Mouse (Mus musculus): ENCODE data around the gene Troap. TPM values are rescaled to one million over a fixed set of nuclear protein-coding genes. Genes with fewer than 3 reads are reported as not detected.

The Troap gene
- polyA plus RNA-seq, 1 experiment = 15.2 TPM

GRCm38 (mm10) chr15:99087253-99088075 is 13.1 kb downstream of the Troap start, which contains the start of gene C1ql4:
Gene C1ql4, minus strand, starts transcription at chr15:99087817.
- H3K27me3 ChIP-seq (ENCODE audit: control insufficient read depth, insufficient read depth, low read length) = peaks cover 2% of the 10 kb centered on the region
- peak within 1 kb of the TSS; percentile 6 for H3K4me3 ChIP-seq (ENCODE audit: control insufficient read depth, low read depth, low read length)
- no peaks in the 10 kb centered on the region for H3K36me3 ChIP-seq (ENCODE audit: control insufficient read depth, insufficient read depth, low read length)
- H3K27ac ChIP-seq (ENCODE audit: control insufficient read depth, insufficient read depth, low read depth, low read length) = no peak within 1 kb of the TSS
- TF ChIP-seq POLR2A (IDR thresholded peaks at IDR 0.05; ENCODE audit: control insufficient read depth, low read depth, low read length) = no peak
- peak; percentile 55; the same call in 1 of the 2 replicates for TF ChIP-seq CTCF (IDR thresholded peaks at IDR 0.05; ENCODE audit: control insufficient read depth, insufficient read depth, insufficient replicate concordance, low read depth, low read length)
- peaks cover 21% of the 10 kb centered on the region for H3K4me1 ChIP-seq (ENCODE audit: control insufficient read depth, insufficient read depth, low read length)

- H3K4me1 ChIP-seq (ENCODE audit: control insufficient read depth, insufficient read depth, low read length) = peaks cover 24% of the 10 kb centered on the region
- H3K27ac ChIP-seq (ENCODE audit: control insufficient read depth, insufficient read depth, low read depth, low read length) = no peak overlapping the region
- TF ChIP-seq POLR2A (IDR thresholded peaks at IDR 0.05; ENCODE audit: control insufficient read depth, low read depth, low read length) = no peak
- TF ChIP-seq CTCF (IDR thresholded peaks at IDR 0.05; ENCODE audit: control insufficient read depth, insufficient read depth, insufficient replicate concordance, low read depth, low read length) = peak; percentile 69
- peak overlapping the region; percentile 6 for H3K4me3 ChIP-seq (ENCODE audit: control insufficient read depth, low read depth, low read length)
- peaks cover 4% of the 10 kb centered on the region for H3K27me3 ChIP-seq (ENCODE audit: control insufficient read depth, insufficient read depth, low read length)
- no peaks in the 10 kb centered on the region for H3K36me3 ChIP-seq (ENCODE audit: control insufficient read depth, insufficient read depth, low read length)
These were observed 13.9 kb downstream of the Troap start for GRCm38 (mm10) chr15:99088292-99088691.

- peaks cover 4% of the 10 kb centered on the region for H3K27me3 ChIP-seq (ENCODE audit: control insufficient read depth, insufficient read depth, low read length)
- H3K4me1 ChIP-seq (ENCODE audit: control insufficient read depth, insufficient read depth, low read length) = peaks cover 26% of the 10 kb centered on the region
- no peak overlapping the region for H3K27ac ChIP-seq (ENCODE audit: control insufficient read depth, insufficient read depth, low read depth, low read length)
- H3K4me3 ChIP-seq (ENCODE audit: control insufficient read depth, low read depth, low read length) = no peak overlapping the region
- no peak for TF ChIP-seq POLR2A (IDR thresholded peaks at IDR 0.05; ENCODE audit: control insufficient read depth, low read depth, low read length)
- TF ChIP-seq CTCF (IDR thresholded peaks at IDR 0.05; ENCODE audit: control insufficient read depth, insufficient read depth, insufficient replicate concordance, low read depth, low read length) = no peak
- no peaks in the 10 kb centered on the region for H3K36me3 ChIP-seq (ENCODE audit: control insufficient read depth, insufficient read depth, low read length)
These were observed 14.7 kb downstream of the Troap start for GRCm38 (mm10) chr15:99089069-99089468.

GRCm38 (mm10) chr15:99092870-99093269 is 18.5 kb downstream of the Troap start, which contains the start of gene Dnajc22:
Gene Dnajc22, plus strand, starts transcription at chr15:99093170.
- Histone ChIP-seq H3K27me3 (ENCODE audit: control insufficient read depth, insufficient read depth, low read length) (peaks cover 25% of the 10 kb centered on the region), H3K27ac (ENCODE audit: control insufficient read depth, insufficient read depth, low read depth, low read length) (no peak within 1 kb of the TSS), H3K4me1 (ENCODE audit: control insufficient read depth, insufficient read depth, low read length) (peaks cover 26% of the 10 kb centered on the region), H3K4me3 (ENCODE audit: control insufficient read depth, low read depth, low read length) (peak within 1 kb of the TSS; percentile 67), H3K36me3 (ENCODE audit: control insufficient read depth, insufficient read depth, low read length) (no peaks in the 10 kb centered on the region)
- TF ChIP-seq CTCF (IDR thresholded peaks at IDR 0.05; ENCODE audit: control insufficient read depth, insufficient read depth, insufficient replicate concordance, low read depth, low read length) = no peak
- no peak for TF ChIP-seq POLR2A (IDR thresholded peaks at IDR 0.05; ENCODE audit: control insufficient read depth, low read depth, low read length)

- no peak overlapping the region for H3K27ac ChIP-seq (ENCODE audit: control insufficient read depth, insufficient read depth, low read depth, low read length)
- TF ChIP-seq CTCF (IDR thresholded peaks at IDR 0.05; ENCODE audit: control insufficient read depth, insufficient read depth, insufficient replicate concordance, low read depth, low read length) (no peak; the same call in 1 of the 2 replicates), POLR2A (IDR thresholded peaks at IDR 0.05; ENCODE audit: control insufficient read depth, low read depth, low read length) (no peak; the same call in 1 of the 2 replicates)
These were observed 19.2 kb downstream of the Troap start for GRCm38 (mm10) chr15:99093291-99094258.

GRCm38 (mm10) chr15:99094631-99095270 is 20.4 kb downstream of the Troap start:
- Histone ChIP-seq H3K27ac (ENCODE audit: control insufficient read depth, insufficient read depth, low read depth, low read length) (no peak overlapping the region), H3K27me3 (ENCODE audit: control insufficient read depth, insufficient read depth, low read length) (peaks cover 26% of the 10 kb centered on the region), H3K36me3 (ENCODE audit: control insufficient read depth, insufficient read depth, low read length) (no peaks in the 10 kb centered on the region), H3K4me3 (ENCODE audit: control insufficient read depth, low read depth, low read length) (no peak overlapping the region), H3K4me1 (ENCODE audit: control insufficient read depth, insufficient read depth, low read length) (peaks cover 24% of the 10 kb centered on the region)
- TF ChIP-seq POLR2A (IDR thresholded peaks at IDR 0.05; ENCODE audit: control insufficient read depth, low read depth, low read length) (no peak), CTCF (IDR thresholded peaks at IDR 0.05; ENCODE audit: control insufficient read depth, insufficient read depth, insufficient replicate concordance, low read depth, low read length) (no peak)

More at GRCm38 (mm10) chr15:99093291-99094258, 19.2 kb downstream of the Troap start:
- H3K4me1 ChIP-seq (ENCODE audit: control insufficient read depth, insufficient read depth, low read length) = peaks cover 25% of the 10 kb centered on the region
- H3K4me3 ChIP-seq (ENCODE audit: control insufficient read depth, low read depth, low read length) = peak overlapping the region; percentile 67
- H3K27me3 ChIP-seq (ENCODE audit: control insufficient read depth, insufficient read depth, low read length) = peaks cover 26% of the 10 kb centered on the region
- no peaks in the 10 kb centered on the region for H3K36me3 ChIP-seq (ENCODE audit: control insufficient read depth, insufficient read depth, low read length)

Measured in testis, adult 2 months (tissue).